Mouse (Mus musculus) liver, embryonic 11.5 days (tissue): ENCODE measurements around the gene Apobec3. TPM values are rescaled to one million over a fixed set of nuclear protein-coding genes. Genes with fewer than 3 reads are reported as not detected.
"Not testable (repeated sequence)": the region's sequence is repeated elsewhere in the genome, so short reads cannot be mapped to it uniquely, and the experiment has no call there.

Experiments
- ATAC-seq: fragments of 200-750 bp; cut with Nextera tagmentation; replicated peaks from 2 replicates; pipeline ENCODE4 v1.8.0; 2017; ENCODE audit warnings: moderate number of reproducible peaks, mild to moderate bottlenecking, moderate TSS enrichment, moderate library complexity; ENCODE audit not compliant: low FRiP score
- DNase-seq: peaks from one replicate; pipeline ENCODE4 v3.0.0-alpha.2; 2017; ENCODE audit warnings: low spot score
- H3K27ac ChIP-seq: fragments of 300-500 bp; sonication (generic); 2 replicates; pipeline ENCODE4 v1.5.1; 2014; ENCODE audit warnings: mild to moderate bottlenecking, low read depth, low read length, control low read depth
- H3K27me3 ChIP-seq: fragments of 300-500 bp; sonication (generic); replicated peaks from 2 replicates; pipeline ENCODE4 v1.6.1; 2014; ENCODE audit warnings: low read length, mixed read lengths; ENCODE audit not compliant: control insufficient read depth, insufficient read depth
- H3K36me3 ChIP-seq: fragments of 300-500 bp; sonication (generic); 2 replicates; pipeline ENCODE4 v1.6.1; 2014; ENCODE audit warnings: mild to moderate bottlenecking, low read length, moderate library complexity, mixed read lengths; ENCODE audit not compliant: control insufficient read depth, insufficient read depth
- H3K4me1 ChIP-seq: fragments of 300-500 bp; sonication (generic); replicated peaks from 2 replicates; pipeline ENCODE4 v1.6.1; 2014; ENCODE audit warnings: low read length, mixed read lengths; ENCODE audit not compliant: control insufficient read depth, insufficient read depth
- H3K4me2 ChIP-seq: fragments of 300-500 bp; sonication (generic); 2 replicates; pipeline ENCODE4 v1.6.1; 2014; ENCODE audit warnings: mild to moderate bottlenecking, control low read depth, moderate library complexity
- H3K4me3 ChIP-seq: fragments of 300-500 bp; sonication (generic); 2 replicates; pipeline ENCODE4 v1.5.1; 2014; ENCODE audit warnings: low read depth, low read length, control low read depth
- H3K9ac ChIP-seq: fragments of 300-500 bp; sonication (generic); 2 replicates; pipeline ENCODE4 v1.6.1; 2014; ENCODE audit warnings: low read depth, low read length, control low read depth
- H3K9me3 ChIP-seq: fragments of 300-500 bp; sonication (generic); 2 replicates; pipeline ENCODE4 v1.6.1; 2016; ENCODE audit warnings: low read length, inconsistent platforms, mixed read lengths; ENCODE audit not compliant: control insufficient read depth
- WGBS: fragments of 180-500 bp; shearing (Covaris S2); extraction: QIAGEN DNeasy Blood & Tissue Kit; methylation state at CpG from one replicate; pipeline ENCODE4 v1.1.7; 2014; 5-methylcytosine and 5-hydroxymethylcytosine counted together
- polyA plus RNA-seq: library from polyadenylated mRNA; unstranded; fragments of >200 nt; fragmentation: Nextera tagmentation; extraction: Ambion mirVana; gene quantifications from 2 replicates; pipeline ENCODE4 v1.2.1, GENCODE M21; 2014

Apobec3 gene
- polyA plus RNA-seq, 1 experiment from 2014 or later, result 72.8 TPM

DNA sequence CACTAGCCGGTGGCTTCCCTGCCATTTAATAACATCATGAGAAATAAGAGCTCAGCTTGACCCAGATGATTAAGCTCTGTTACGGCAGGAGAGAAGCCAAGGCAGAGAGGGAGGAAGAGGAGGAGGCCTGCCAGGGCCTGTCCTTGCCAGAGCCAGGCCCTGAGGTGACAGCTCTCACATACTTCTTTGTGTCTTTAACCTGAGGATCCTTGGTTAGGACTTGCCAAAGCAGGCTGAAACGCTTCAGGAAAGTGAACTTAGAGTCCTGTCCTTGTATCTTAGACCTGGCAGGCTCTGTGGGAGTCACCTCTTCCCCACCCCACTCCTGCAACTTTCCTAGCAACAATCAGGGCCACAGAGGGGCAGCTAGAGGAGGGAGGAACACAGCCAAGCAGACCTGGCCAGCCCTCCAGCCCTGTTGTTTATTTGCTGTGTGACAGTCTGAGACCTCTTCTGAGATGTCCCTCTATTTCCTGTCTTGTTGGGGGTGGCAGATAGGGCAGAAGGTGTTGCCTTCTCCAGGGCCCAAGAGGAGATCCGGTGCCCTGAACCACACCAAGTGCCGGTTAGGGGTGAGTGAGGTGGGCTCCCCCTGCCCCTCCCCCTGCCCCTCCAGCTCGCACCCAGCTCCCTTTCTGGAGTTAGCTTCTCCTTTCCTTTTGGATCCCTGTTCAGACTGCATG is 8.5 kb downstream of the Apobec3 start:
- DNase-seq, result no peak
- no peaks in the 10 kb centered on the region for H3K9me3 ChIP-seq
- H3K27me3 ChIP-seq, result no peaks in the 10 kb centered on the region
- peaks cover 5% of the 10 kb centered on the region; the same call in 1 of the 2 replicates for H3K36me3 ChIP-seq
- no peak overlapping the region for H3K9ac ChIP-seq
- 81% methylated on average over 6 of the region's 6 CpGs for WGBS
- H3K4me2 ChIP-seq, result no peak overlapping the region
- H3K4me3 ChIP-seq, result no peak overlapping the region
- H3K27ac ChIP-seq, result no peak overlapping the region
- ATAC-seq, result no peak
- peaks cover 5% of the 10 kb centered on the region for H3K4me1 ChIP-seq

GRCm38 (mm10) chr15:79900751-79901150 is 9.3 kb downstream of the Apobec3 start:
- Histone ChIP-seq H3K4me1 (peaks cover 3% of the 10 kb centered on the region; the same call in 1 of the 2 replicates), H3K9me3 (no peaks in the 10 kb centered on the region), H3K27ac (no peak overlapping the region), H3K4me3 (no peak overlapping the region), H3K36me3 (peaks cover 5% of the 10 kb centered on the region; the same call in 1 of the 2 replicates), H3K27me3 (no peaks in the 10 kb centered on the region), H3K9ac (no peak overlapping the region), H3K4me2 (no peak overlapping the region)
- no peak for DNase-seq
- WGBS, result 81% methylated on average over 7 of the region's 7 CpGs
- ATAC-seq, result no peak

- H3K4me3 ChIP-seq, result no peak overlapping the region
- no peak overlapping the region for H3K4me2 ChIP-seq
- H3K9ac ChIP-seq, result no peak overlapping the region
- H3K27ac ChIP-seq, result no peak overlapping the region
- 90% methylated on average over 2 of the region's 2 CpGs for WGBS
- no peaks in the 10 kb centered on the region for H3K9me3 ChIP-seq
- ATAC-seq (no peak), DNase-seq (no peak)
- H3K4me1 ChIP-seq, result peaks cover under 1% of the 10 kb centered on the region; the same call in 1 of the 2 replicates
- no peaks in the 10 kb centered on the region for H3K27me3 ChIP-seq
- H3K36me3 ChIP-seq, result peaks cover 7% of the 10 kb centered on the region; the same call in 1 of the 2 replicates
Observed at GRCm38 (mm10) chr15:79901399-79901798, 9.9 kb downstream of the Apobec3 start.

DNA sequence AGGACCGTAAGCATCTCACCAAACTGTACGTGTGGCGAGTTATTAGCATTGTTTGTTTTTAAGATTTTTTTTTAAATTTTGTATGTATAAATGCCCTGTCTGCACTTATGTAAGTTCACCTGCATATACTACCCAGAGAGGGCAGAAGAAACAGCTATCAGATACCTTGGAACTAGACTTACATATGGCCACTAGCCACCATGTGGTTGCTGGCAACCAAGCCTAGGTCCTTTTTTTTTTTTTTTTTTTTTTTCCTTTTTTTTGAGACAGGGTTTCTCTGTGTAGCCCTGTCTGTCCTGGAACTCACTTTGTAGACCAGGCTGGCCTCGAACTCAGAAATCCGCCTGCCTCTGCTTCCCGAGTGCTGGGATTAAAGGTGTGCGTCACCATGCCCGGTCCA is 11.6 kb downstream of the Apobec3 start:
- H3K27ac ChIP-seq, H3K4me1 ChIP-seq, ATAC-seq, H3K4me2 ChIP-seq, H3K9ac ChIP-seq, H3K9me3 ChIP-seq, H3K4me3 ChIP-seq, H3K27me3 ChIP-seq, DNase-seq: not testable (repeated sequence)
- WGBS, result 94% methylated on average over 8 of the region's 8 CpGs
- peaks cover 10% of the 10 kb centered on the region; the same call in 1 of the 2 replicates for H3K36me3 ChIP-seq

DNA sequence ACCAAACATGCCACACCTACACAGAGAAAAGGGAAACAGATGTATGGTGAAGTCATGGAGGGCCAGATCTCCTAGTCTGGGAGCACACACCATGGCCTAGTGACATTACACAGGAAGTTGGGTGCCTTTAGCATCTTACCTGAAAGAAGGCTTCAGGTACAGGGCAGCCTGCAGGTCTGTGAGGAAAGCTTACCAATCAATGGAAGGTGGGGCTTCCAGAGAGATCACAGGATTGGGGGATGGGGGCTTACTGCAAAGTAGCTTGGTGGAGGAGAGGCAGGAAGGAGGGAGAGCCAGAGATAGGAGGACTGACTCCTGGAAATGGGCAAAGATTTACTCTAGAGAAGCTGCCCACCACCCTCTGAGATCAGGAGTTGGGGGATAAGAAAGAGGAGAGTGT is 12.5 kb downstream of the Apobec3 start:
- no peak overlapping the region for H3K27ac ChIP-seq
- H3K4me2 ChIP-seq, result no peak overlapping the region
- H3K9me3 ChIP-seq, result no peaks in the 10 kb centered on the region
- H3K9ac ChIP-seq, result no peak overlapping the region
- peaks cover 5% of the 10 kb centered on the region; the same call in 1 of the 2 replicates for H3K36me3 ChIP-seq
- H3K27me3 ChIP-seq, result no peaks in the 10 kb centered on the region
- ATAC-seq, result no peak
- H3K4me3 ChIP-seq, result no peak overlapping the region
- DNase-seq, result no peak
- H3K4me1 ChIP-seq, result no peaks in the 10 kb centered on the region

DNA sequence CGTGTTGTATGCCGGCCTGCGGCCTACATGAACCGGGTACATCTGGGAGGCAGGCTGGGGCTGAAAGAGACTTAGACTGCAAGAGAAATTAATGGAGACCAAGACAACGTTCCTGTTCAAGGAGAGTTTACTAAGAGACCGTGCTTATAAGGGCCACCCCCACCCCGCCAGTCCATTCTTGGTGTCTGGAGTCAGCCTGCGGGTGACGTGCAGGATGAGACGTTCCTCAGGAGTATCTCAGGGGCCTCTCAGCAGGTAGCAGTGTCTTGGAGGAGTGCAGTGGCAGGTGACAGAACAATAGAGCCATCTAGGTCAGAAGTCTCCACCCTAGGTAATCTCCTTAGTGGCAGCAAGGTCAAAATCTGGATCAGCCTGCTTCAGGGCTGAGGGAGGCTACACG is 13.2 kb downstream of the Apobec3 start:
- H3K4me1 ChIP-seq, H3K4me2 ChIP-seq, H3K9ac ChIP-seq, H3K27ac ChIP-seq, H3K4me3 ChIP-seq, H3K36me3 ChIP-seq, H3K9me3 ChIP-seq, DNase-seq, H3K27me3 ChIP-seq, ATAC-seq: not testable (repeated sequence)
- WGBS, result 84% methylated on average over 11 of the region's 11 CpGs

DNA sequence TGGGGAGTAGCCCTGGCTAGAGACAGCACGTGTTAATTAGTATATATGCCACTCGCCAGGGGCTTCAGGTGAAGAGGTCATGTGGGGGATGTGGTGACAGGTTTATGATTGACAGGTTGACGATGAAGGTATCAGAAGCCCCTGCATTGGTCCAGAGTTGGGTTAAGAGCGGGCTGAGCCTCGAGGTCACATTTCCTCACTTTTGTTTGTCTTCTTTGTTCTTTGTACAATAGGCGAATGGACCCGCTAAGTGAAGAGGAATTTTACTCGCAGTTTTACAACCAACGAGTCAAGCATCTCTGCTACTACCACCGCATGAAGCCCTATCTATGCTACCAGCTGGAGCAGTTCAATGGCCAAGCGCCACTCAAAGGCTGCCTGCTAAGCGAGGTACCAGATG is 13.8 kb downstream of the Apobec3 start:
- Histone ChIP-seq H3K4me2 (no peak overlapping the region), H3K4me1 (no peaks in the 10 kb centered on the region), H3K9me3 (no peaks in the 10 kb centered on the region), H3K27ac (no peak overlapping the region), H3K27me3 (no peaks in the 10 kb centered on the region), H3K36me3 (peaks cover 5% of the 10 kb centered on the region; the same call in 1 of the 2 replicates), H3K4me3 (no peak overlapping the region), H3K9ac (no peak overlapping the region)
- ATAC-seq (no peak), DNase-seq (no peak)
- 82% methylated on average over 12 of the region's 12 CpGs for whole genome bisulfite sequencing

GRCm38 (mm10) chr15:79906855-79907254 is 15.4 kb downstream of the Apobec3 start:
- H3K4me3 ChIP-seq, result no peak overlapping the region
- no peaks in the 10 kb centered on the region for H3K27me3 ChIP-seq
- no peak overlapping the region for H3K9ac ChIP-seq
- H3K36me3 ChIP-seq, result peaks cover 5% of the 10 kb centered on the region; the same call in 1 of the 2 replicates
- no peaks in the 10 kb centered on the region for H3K9me3 ChIP-seq
- no peak for DNase-seq
- no peak overlapping the region for H3K27ac ChIP-seq
- H3K4me2 ChIP-seq, result no peak overlapping the region
- 52% methylated on average over 14 of the region's 14 CpGs for WGBS
- ATAC-seq, result no peak
- no peaks in the 10 kb centered on the region for H3K4me1 ChIP-seq

- not testable (repeated sequence) for DNase-seq, H3K36me3 ChIP-seq, H3K27ac ChIP-seq, H3K9ac ChIP-seq, H3K4me1 ChIP-seq, H3K9me3 ChIP-seq, ATAC-seq, H3K4me2 ChIP-seq, H3K4me3 ChIP-seq, H3K27me3 ChIP-seq
- 87% methylated on average over 3 of the region's 3 CpGs for WGBS
Observed at GRCm38 (mm10) chr15:79909006-79909405, 17.5 kb downstream of the Apobec3 start.
